Mouse (Mus musculus) kidney, postnatal 0 days (tissue): ENCODE measurements at regions not wholly inside any gene's neighbourhood (a gene's known extent, or its start where the extent isn't known, plus 50 kb on each side); places are given as distances from the start of the nearest gene placed in this dataset.
"Not testable (repeated sequence)": the region's sequence is repeated elsewhere in the genome, so short reads cannot be mapped to it uniquely, and the experiment has no call there.

Experiments
- ATAC-seq: fragments of 200-750 bp; cut with Nextera tagmentation; replicated peaks from 2 replicates; pipeline ENCODE4 v1.8.0; 2017; ENCODE audit warnings: low read depth, moderate number of reproducible peaks, moderate TSS enrichment, moderate library complexity; ENCODE audit not compliant: low FRiP score
- DNase-seq: peaks from one replicate; pipeline ENCODE4 v3.0.0-alpha.2; 2016; ENCODE audit warnings: low spot score
- H3K27ac ChIP-seq: fragments of 300-500 bp; sonication (generic); 2 replicates; pipeline ENCODE4 v1.5.1; 2014; ENCODE audit warnings: mild to moderate bottlenecking
- H3K27me3 ChIP-seq: fragments of 300-500 bp; sonication (generic); 2 replicates; pipeline ENCODE4 v1.6.1; 2014; ENCODE audit warnings: low read length, mixed read lengths; ENCODE audit not compliant: insufficient read depth
- H3K36me3 ChIP-seq: fragments of 300-500 bp; sonication (generic); 2 replicates; pipeline ENCODE4 v1.6.1; 2014; ENCODE audit warnings: low read length, mixed read lengths; ENCODE audit not compliant: insufficient read depth
- H3K4me1 ChIP-seq: fragments of 300-500 bp; sonication (generic); replicated peaks from 2 replicates; pipeline ENCODE4 v1.6.1; 2014; ENCODE audit warnings: antibody characterized with exemption, low read length, mixed read lengths; ENCODE audit not compliant: insufficient read depth
- H3K4me2 ChIP-seq: fragments of 300-500 bp; sonication (generic); 2 replicates; pipeline ENCODE4 v1.6.1; 2014; ENCODE audit warnings: mild to moderate bottlenecking, low read length, moderate library complexity, mixed read lengths
- H3K4me3 ChIP-seq: fragments of 300-500 bp; sonication (generic); replicated peaks from 2 replicates; pipeline ENCODE4 v1.5.1; 2014; ENCODE audit warnings: low read depth, low read length
- H3K9ac ChIP-seq: fragments of 300-500 bp; sonication (generic); 2 replicates; pipeline ENCODE4 v1.6.1; 2014; ENCODE audit warnings: low read depth, low read length
- H3K9me3 ChIP-seq: fragments of 300-500 bp; sonication (generic); replicated peaks from 2 replicates; pipeline ENCODE4 v1.6.1; 2016; ENCODE audit warnings: low read length, inconsistent platforms, mixed read lengths
- CTCF ChIP-seq: IDR thresholded peaks from 2 replicates; pipeline ENCODE4 v1.5.1; 2016; ENCODE audit warnings: antibody characterized with exemption, low read depth, mild to moderate bottlenecking, moderate library complexity
- WGBS: fragments of 180-500 bp; shearing (Covaris S2); extraction: QIAGEN DNeasy Blood & Tissue Kit; methylation state at CpG from one replicate; pipeline ENCODE4 v1.1.7; 2014; 5-methylcytosine and 5-hydroxymethylcytosine counted together

- Histone ChIP-seq H3K4me2 (no peak overlapping the region), H3K4me3 (no peak overlapping the region), H3K27ac (no peak overlapping the region), H3K4me1 (no peaks in the 10 kb centered on the region), H3K9me3 (no peaks in the 10 kb centered on the region), H3K36me3 (no peaks in the 10 kb centered on the region), H3K27me3 (no peaks in the 10 kb centered on the region), H3K9ac (no peak overlapping the region)
- WGBS = 82% methylated on average over 8 of the region's 8 CpGs
- ATAC-seq (no peak), DNase-seq (no peak)
- TF ChIP-seq CTCF = no peak
Observed at GRCm38 (mm10) chr12:29046009-29046408, 294.4 kb downstream of the Eipr1 start.

DNA sequence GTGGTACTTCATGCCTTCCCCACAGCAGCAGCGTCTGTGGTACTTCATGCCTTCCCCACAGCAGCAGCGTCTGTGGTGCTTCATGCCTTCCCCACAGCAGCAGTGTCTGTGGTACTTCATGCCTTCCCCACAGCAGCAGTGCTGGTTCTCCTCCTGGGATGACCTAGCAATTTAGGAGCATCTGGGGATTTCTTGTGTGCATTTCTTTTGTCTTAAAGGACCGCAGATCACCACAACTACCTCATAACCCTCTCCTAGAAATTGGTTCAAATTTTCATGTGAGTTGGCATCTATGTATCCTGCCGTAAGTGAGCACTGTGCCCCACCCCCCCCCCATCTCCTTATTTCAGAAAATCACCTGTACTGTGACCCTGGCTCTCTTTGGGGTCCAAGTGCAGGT is 297.0 kb downstream of the Eipr1 start:
- H3K9ac ChIP-seq, H3K36me3 ChIP-seq, H3K27ac ChIP-seq, H3K4me2 ChIP-seq, ATAC-seq, H3K4me3 ChIP-seq, DNase-seq, H3K4me1 ChIP-seq, H3K9me3 ChIP-seq, H3K27me3 ChIP-seq: not testable (repeated sequence)
- WGBS = 36% methylated on average over 3 of the region's 4 CpGs

- WGBS = 8% methylated on average over 8 of the region's 8 CpGs
- Histone ChIP-seq H3K4me3 (no peak overlapping the region), H3K36me3 (no peaks in the 10 kb centered on the region), H3K4me1 (no peaks in the 10 kb centered on the region), H3K27me3 (no peaks in the 10 kb centered on the region), H3K9me3 (no peaks in the 10 kb centered on the region), H3K4me2 (no peak overlapping the region), H3K27ac (no peak overlapping the region), H3K9ac (no peak overlapping the region)
- ATAC-seq = no peak
- peak; percentile 74 for DNase-seq
- TF ChIP-seq CTCF = no peak
Observed at GRCm38 (mm10) chr12:29049105-29049511, 297.5 kb downstream of the Eipr1 start.

DNA sequence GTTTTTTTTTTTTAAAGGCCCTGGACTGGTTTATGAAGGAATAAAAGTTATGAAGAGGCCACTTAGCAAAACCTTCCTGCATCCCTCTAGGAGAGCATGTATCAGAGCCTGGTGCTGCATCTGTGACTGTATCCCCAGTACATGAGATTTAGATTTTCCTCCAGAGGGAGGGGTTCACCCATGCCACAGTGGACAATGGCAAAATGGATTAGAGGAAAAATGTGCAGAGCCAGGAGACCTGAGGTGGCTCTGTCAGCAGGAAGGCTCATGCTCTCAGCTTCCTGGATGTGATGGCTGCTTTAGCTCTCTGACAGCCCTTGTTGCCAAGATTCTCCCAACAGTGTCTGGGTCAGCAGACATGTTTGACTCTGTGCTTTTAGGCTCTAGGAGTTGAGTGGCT is 298.2 kb downstream of the Eipr1 start:
- Histone ChIP-seq H3K4me2 (no peak overlapping the region), H3K4me3 (no peak overlapping the region), H3K27ac (no peak overlapping the region), H3K27me3 (no peaks in the 10 kb centered on the region), H3K36me3 (no peaks in the 10 kb centered on the region), H3K9me3 (no peaks in the 10 kb centered on the region), H3K9ac (no peak overlapping the region), H3K4me1 (no peaks in the 10 kb centered on the region)
- ATAC-seq (no peak), DNase-seq (no peak)
- no peak for TF ChIP-seq CTCF

DNA sequence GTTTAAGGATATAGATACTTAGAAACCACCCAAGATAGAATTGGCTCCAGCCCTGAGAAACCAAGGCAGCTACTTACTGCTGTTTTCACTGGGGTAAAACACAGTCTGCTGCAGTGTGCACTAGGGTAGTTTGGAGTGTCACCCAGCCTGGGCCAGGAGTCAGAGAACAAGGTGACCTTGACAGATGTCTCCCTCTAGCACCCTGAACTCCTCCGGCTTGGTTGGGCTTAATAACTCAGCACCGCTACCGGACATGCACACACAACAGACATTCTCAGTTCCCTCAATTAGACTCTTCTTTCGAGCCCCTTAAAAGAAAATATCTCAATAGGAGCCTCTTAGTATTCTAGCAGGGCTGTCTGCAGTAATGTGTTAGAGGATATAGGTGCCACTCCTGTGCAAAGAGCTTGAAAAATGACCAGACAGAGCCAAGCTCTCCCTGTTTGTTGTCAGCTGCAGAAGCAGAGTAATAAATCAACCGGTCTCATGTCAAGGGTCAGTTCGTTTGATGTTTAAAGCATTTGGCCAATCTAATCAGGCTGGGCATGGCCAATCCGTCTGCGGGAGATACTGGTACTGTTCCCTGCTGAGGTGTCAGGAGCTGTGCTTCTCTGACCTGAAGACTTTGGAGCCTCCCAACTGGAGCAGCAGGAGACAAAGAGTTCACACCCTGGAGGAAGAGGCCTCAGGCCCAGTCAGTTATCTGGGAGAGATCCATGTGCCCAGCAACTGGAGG is 299.1 kb downstream of the Eipr1 start:
- DNase-seq (peak; percentile 52), ATAC-seq (no peak; the same call in 1 of the 2 replicates)
- Histone ChIP-seq H3K9ac (no peak overlapping the region), H3K4me3 (no peak overlapping the region), H3K9me3 (no peaks in the 10 kb centered on the region), H3K4me1 (no peaks in the 10 kb centered on the region), H3K36me3 (no peaks in the 10 kb centered on the region), H3K27ac (no peak overlapping the region), H3K4me2 (no peak overlapping the region), H3K27me3 (no peaks in the 10 kb centered on the region)
- 25% methylated on average over 8 of the region's 8 CpGs for WGBS
- TF ChIP-seq CTCF = no peak

GRCm38 (mm10) chr12:29054367-29054766 is 302.8 kb downstream of the Eipr1 start:
- no peak for TF ChIP-seq CTCF
- WGBS = 29% methylated on average over 7 of the region's 7 CpGs
- no peak for ATAC-seq
- Histone ChIP-seq H3K27ac (no peak overlapping the region), H3K4me2 (no peak overlapping the region), H3K36me3 (no peaks in the 10 kb centered on the region), H3K9me3 (no peaks in the 10 kb centered on the region), H3K4me1 (no peaks in the 10 kb centered on the region), H3K9ac (no peak overlapping the region), H3K27me3 (no peaks in the 10 kb centered on the region), H3K4me3 (no peak overlapping the region)
- no peak for DNase-seq
